Mouse (Mus musculus): ENCODE measurements around the gene Ddn.

DNA sequence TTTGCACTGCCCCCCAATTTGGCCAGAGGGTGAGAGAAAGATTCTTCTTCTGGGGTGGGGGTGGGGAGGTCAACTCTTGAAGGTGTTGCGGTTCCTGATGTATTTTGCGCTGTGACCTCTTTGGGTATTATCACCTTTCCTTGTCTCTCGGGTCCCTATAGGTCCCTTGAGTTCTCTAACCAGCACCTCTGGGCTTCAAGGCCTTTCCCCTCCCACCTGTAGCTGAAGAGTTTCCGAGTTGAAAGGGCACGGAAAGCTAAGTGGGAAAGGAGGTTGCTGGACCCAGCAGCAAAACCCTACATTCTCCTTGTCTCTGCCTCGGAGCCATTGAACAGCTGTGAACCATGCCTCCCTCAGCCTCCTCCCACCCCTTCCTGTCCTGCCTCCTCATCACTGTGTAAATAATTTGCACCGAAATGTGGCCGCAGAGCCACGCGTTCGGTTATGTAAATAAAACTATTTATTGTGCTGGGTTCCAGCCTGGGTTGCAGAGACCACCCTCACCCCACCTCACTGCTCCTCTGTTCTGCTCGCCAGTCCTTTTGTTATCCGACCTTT lies 16.1 kb downstream of the Ddn start:
- TF ChIP-seq GATA1 (IDR thresholded peaks at IDR 0.05; ENCODE audit: low read length) (no peak), TAL1 (IDR thresholded peaks at IDR 0.05; ENCODE audit: low read length) (no peak)

All from erythroblast, embryonic 14.5 days (primary cell).